Mouse (Mus musculus): ENCODE measurements at regions not wholly inside any gene's neighbourhood (a gene's known extent, or its start where the extent isn't known, plus 50 kb on each side); places are given as distances from the start of the nearest gene placed in this dataset.

- no peak for DNase-seq (ENCODE audit: low spot score)
Measured at GRCm38 (mm10) chr14:24947084-24947483, 460.2 kb downstream of the Rps24 start.

- no peak for DNase-seq (ENCODE audit: low spot score)
Measured at GRCm38 (mm10) chr14:24955891-24956410, 469.0 kb downstream of the Rps24 start.

- peak; percentile 75 for DNase-seq (ENCODE audit: low spot score)
Measured at GRCm38 (mm10) chr14:24956528-24957210, 469.7 kb downstream of the Rps24 start.

GRCm38 (mm10) chr14:24957392-24957791, 470.5 kb downstream of the Rps24 start:
- DNase-seq (ENCODE audit: low spot score), result no peak

- DNase-seq (ENCODE audit: low spot score), result no peak
Measured at GRCm38 (mm10) chr14:24958821-24959220, 471.9 kb downstream of the Rps24 start.

DNA sequence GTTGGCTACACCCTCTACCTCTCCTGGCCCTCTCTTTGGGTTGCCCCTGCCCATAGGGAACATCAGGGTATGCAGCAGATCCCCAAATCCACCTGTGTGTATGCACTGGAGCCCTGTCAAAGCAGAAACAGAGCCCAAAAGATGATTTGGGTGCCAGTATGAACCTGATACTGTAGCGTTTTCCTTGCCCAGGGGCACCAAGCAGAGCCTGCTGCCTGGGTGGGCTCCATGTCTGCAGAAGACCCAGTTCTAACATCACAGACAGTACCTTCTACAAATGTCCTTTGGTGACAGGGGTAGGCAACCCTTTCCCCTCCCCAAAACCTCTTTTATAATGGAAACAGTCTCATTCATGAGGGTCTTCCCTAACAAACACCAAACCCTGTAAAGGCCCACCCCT, 472.5 kb downstream of the Rps24 start:
- no peak for DNase-seq (ENCODE audit: low spot score)

- no peak for DNase-seq (ENCODE audit: low spot score)
Measured at GRCm38 (mm10) chr14:24960082-24960482, 473.2 kb downstream of the Rps24 start.

GRCm38 (mm10) chr14:24960875-24961274, 473.9 kb downstream of the Rps24 start:
- no peak for DNase-seq (ENCODE audit: low spot score)

GRCm38 (mm10) chr14:24961721-24962120, 474.8 kb downstream of the Rps24 start:
- no peak for DNase-seq (ENCODE audit: low spot score)

- DNase-seq (ENCODE audit: low spot score), result no peak
Measured at GRCm38 (mm10) chr14:24969584-24969983, 482.7 kb downstream of the Rps24 start.

- no peak for DNase-seq (ENCODE audit: low spot score)
Measured at GRCm38 (mm10) chr14:24972357-24972756, 485.4 kb downstream of the Rps24 start.

- DNase-seq (ENCODE audit: low spot score), result no peak
Measured at GRCm38 (mm10) chr14:24973039-24973438, 485.9 kb upstream of the Zmiz1 start.

DNA sequence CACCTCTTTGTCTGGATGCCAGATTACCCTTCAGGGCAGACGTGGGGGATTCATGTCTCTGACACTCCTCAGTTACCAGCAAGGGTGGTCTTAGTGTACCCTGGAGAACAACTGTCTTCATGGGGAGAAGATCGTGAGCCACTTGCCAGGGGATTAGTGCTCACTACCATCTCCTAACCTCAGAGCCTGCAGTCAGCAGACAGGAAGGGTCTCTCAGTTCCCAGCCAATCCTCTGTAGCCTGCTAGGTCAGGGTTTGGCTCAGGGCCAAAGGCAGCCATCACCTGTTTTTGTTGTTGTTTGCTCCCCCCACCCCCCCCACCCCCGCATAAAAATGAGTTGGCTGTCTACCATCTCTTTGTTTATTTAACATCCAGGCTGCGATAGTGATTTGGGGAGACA, 485.4 kb upstream of the Zmiz1 start:
- no peak for DNase-seq (ENCODE audit: low spot score)

DNA sequence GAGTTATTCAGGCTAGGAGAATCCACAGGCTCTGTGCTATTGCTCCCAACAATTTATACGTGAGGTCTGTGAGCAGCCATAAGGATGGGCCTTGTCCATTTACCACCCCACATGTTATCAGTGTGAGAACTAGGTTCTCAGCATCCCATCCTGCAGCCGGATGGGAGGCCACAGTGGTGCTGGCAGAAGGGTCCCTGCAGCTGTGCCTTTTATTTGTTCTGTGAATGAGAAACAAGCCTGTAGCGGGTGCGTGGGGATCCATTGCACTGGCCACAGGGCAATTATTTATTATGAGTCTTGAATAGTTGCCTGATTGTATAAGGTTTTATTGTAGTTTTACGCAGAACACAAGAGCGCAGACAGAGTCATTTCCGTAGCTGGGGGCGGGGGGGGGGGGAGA, 476.5 kb upstream of the Zmiz1 start:
- no peak for DNase-seq (ENCODE audit: low spot score)

DNA sequence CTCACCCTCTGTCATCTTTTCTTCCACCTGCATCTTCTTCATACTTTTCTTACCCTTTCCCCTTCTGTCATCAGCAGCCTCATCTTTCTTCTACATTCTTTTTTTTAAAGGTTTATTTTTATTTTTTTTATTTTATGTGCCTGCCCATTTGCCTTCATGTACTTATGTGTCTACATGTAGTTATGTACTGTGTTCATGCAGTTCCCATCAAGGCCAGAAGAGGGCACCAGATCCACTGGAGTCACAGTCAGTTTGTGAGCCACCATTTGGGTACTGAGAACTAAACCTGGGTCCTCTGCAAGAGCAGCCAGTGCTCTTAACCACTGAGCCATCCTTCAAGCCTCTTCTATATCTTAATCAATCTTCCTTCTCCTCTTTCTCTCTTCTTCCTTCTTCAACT, 475.7 kb upstream of the Zmiz1 start:
- peak; percentile 44 for DNase-seq (ENCODE audit: low spot score)

GRCm38 (mm10) chr14:24985806-24986359, 473.1 kb upstream of the Zmiz1 start:
- DNase-seq (ENCODE audit: low spot score), result no peak

- no peak for DNase-seq (ENCODE audit: low spot score)
Measured at GRCm38 (mm10) chr14:24986404-24986803, 472.6 kb upstream of the Zmiz1 start.

- DNase-seq (ENCODE audit: low spot score), result peak; percentile 27
Measured at GRCm38 (mm10) chr14:24993751-24994658, 465.0 kb upstream of the Zmiz1 start.

- DNase-seq (ENCODE audit: low spot score), result no peak
Measured at GRCm38 (mm10) chr14:24995226-24995625, 463.8 kb upstream of the Zmiz1 start.

- no peak for DNase-seq (ENCODE audit: low spot score)
Measured at GRCm38 (mm10) chr14:24997786-24998509, 461.0 kb upstream of the Zmiz1 start.

DNA sequence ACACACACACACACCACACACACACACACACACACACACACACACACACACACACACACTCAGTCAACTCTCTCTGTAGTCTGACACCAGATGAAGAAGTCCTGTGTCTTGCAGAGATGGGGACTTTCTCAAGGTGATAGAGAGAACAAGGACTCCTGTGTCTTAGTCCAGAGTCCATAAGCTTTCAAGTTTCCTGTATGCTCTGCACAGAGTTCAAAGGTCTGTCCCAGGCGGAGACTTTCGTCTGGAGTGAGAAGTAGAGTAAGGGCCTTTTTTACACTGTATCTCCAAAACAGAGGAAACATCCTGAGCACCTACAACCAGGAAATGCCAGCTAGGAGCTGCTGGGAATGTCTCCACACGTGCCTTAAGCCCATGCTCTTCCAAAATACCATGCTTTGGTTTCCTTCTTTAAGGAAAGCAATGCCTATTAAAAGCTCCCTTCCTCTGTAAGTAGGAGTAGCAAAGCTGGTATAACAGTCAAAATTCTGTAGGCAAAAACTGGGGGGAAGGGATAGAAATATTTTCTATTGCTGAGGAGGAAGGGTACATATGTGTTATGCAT, 459.9 kb upstream of the Zmiz1 start:
- DNase-seq (ENCODE audit: low spot score), result no peak
